Mouse (Mus musculus) megakaryocyte, embryonic 14.5 days (primary cell): ENCODE measurements around the gene Mllt6. TPM values are rescaled to one million over a fixed set of nuclear protein-coding genes. Genes with fewer than 3 reads are reported as not detected.
A peak's percentile ranks its signal among the peaks of the same experiment; 100 is the strongest.
"Not testable (repeated sequence)": the region's sequence is repeated elsewhere in the genome, so short reads cannot be mapped to it uniquely, and the experiment has no call there.

Experiments
- H3K27me3 ChIP-seq: replicated peaks from 2 replicates; pipeline ENCODE3; 2012; ENCODE audit warnings: inconsistent platforms
- H3K36me3 ChIP-seq: replicated peaks from 2 replicates; pipeline ENCODE3; 2012; ENCODE audit warnings: low read length, inconsistent platforms, mixed read lengths
- H3K4me1 ChIP-seq: 2 replicates; pipeline ENCODE4 v1.6.1; 2012; ENCODE audit warnings: inconsistent platforms
- H3K4me3 ChIP-seq: replicated peaks from 2 replicates; pipeline ENCODE3; 2012; ENCODE audit warnings: moderate library complexity, mild to moderate bottlenecking, inconsistent platforms
- H3K9me3 ChIP-seq: 2 replicates; pipeline ENCODE4 v1.6.1; 2012; ENCODE audit warnings: inconsistent platforms
- FLI1 ChIP-seq: IDR thresholded peaks from 2 replicates; pipeline ENCODE4 v1.6.1; 2012; ENCODE audit warnings: low read length, inconsistent platforms, mixed read lengths
- GATA1 ChIP-seq: IDR thresholded peaks from 3 replicates; pipeline ENCODE4 v1.6.1; 2012; ENCODE audit warnings: mixed read lengths, low read length, inconsistent platforms, borderline replicate concordance
- polyA plus RNA-seq: library from polyadenylated mRNA; stranded (reverse); fragments of >175 nt; gene quantifications from 2 replicates; pipeline ENCODE4 v1.2.3, GENCODE M21; 2012; ENCODE audit warnings: low replicate concordance; ENCODE audit not compliant: insufficient read depth

Gene Mllt6
- polyA plus RNA-seq, 1 experiment = 8.6 TPM

DNA sequence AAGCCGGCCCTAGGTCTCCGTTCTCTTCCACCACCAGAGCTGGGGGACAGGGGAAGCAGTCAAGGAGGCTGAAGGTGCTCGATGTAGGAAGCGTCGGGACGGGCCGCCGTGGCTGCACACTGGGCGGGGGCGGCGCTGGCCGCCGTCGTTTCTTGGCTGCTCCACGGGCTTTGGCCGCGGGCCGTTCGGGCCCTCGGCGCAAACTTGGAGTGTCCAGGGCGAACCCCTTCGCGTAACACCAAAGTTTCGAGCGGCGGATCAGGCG lies 35.0 kb upstream of the Mllt6 start:
- no peak for TF ChIP-seq GATA1
- Histone ChIP-seq H3K4me3 (no peak overlapping the region), H3K4me1 (peaks cover 34% of the 10 kb centered on the region), H3K27me3 (peaks cover 88% of the 10 kb centered on the region), H3K36me3 (no peaks in the 10 kb centered on the region), H3K9me3 (peaks cover 16% of the 10 kb centered on the region)

DNA sequence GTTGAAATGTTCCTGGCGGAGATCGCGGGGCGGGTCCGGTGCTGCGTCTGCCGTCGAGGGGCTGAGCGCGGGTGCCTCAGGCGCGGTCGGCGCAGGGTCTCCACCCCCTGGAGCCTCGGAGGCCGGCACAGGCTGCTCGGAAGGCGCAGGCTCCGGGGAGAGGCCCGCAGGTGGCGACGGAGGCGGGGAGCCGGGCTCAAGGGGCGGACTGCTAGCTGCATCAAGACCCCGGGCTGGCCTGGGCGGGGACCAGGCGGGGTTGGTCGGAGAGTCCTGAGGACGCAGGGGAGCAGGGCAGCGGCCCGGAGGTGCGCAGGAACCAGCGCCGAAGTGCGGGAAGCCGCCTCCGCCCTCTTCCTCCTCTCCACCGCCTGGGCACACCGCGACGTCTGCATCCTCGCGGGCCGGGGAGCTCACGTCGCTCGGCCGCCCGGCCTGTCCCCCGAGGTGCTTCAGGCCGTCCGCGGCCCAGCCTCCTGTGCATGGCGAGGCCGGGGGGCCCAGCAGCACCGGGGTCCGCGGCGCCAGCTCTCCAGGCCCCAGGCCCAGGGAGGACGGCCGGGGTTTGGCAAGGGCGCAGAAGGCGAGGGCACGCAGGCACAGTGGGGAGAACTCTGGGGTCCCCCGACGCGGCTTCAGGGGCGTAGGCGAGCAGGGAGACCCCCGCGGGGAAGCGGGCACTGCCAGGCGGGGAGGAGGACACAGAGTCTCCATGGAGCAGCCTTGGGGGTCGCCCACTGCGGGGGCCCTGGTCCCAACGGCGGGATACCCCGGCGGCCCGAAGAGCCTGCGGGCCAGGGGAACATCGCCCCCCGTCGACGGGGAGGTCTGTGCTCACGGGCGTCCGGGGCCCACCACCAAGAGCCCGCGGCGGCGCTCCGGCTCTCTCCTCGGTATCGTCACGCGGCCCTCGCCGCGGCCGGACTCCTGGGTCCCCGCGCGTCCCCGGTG lies 34.4 kb upstream of the Mllt6 start:
- peaks cover 85% of the 10 kb centered on the region for H3K27me3 ChIP-seq
- peak overlapping the region; percentile 92 for H3K4me3 ChIP-seq
- H3K4me1 ChIP-seq = peaks cover 34% of the 10 kb centered on the region
- no peaks in the 10 kb centered on the region for H3K36me3 ChIP-seq
- H3K9me3 ChIP-seq = peaks cover 16% of the 10 kb centered on the region
- TF ChIP-seq GATA1 (no peak), FLI1 (no peak)

DNA sequence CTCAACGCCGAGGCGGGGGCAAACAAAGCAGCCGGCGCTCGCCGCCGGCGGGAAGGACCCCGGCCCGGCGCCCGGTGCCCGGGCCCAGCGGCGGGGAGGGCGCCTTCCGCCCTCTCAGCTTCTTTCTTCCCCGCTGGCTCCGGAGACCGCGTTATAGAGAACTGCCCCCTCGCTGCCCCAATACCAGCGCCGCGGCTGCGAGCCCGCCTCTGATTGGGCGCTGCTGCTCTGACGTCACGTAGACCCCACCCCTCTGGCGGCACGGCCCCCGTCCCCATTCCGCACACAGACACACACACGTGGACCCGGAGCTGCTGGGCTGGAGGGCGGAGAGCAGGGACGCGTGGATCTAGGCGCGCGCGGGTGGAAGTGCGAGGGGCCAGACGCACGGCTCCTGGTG lies 33.6 kb upstream of the Mllt6 start, which contains the start of gene Epop:
Epop (minus strand) TSS at position 127 of the 400 bp plus-strand sequence.
- H3K36me3 ChIP-seq = no peaks in the 10 kb centered on the region
- H3K27me3 ChIP-seq = peaks cover 81% of the 10 kb centered on the region
- TF ChIP-seq FLI1 = no peak
- no peak for TF ChIP-seq GATA1
- peak within 1 kb of the TSS; percentile 92 for H3K4me3 ChIP-seq
- peaks cover 16% of the 10 kb centered on the region for H3K9me3 ChIP-seq
- H3K4me1 ChIP-seq = peaks cover 34% of the 10 kb centered on the region

DNA sequence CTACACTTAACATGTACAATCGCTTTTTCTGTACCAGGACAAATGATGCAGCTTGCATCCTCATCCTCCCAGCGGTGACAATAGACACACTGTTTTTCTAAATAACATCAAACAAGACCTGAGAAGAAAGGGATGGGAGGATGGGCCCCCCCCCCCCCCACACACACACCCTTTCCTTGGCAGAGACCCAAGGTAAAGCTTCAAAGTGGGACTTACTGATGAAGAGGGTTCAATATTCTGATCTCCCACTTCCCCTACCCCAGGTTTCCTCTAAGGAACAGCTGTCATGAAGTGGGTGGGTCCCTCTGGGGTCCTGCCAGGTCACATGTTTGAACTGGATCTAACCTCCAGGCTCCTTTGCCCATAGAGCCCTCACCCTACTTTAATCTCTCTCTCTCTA lies 32.2 kb upstream of the Mllt6 start:
- Histone ChIP-seq H3K4me3 (no peak overlapping the region), H3K9me3 (peaks cover 16% of the 10 kb centered on the region), H3K4me1 (peaks cover 31% of the 10 kb centered on the region), H3K36me3 (no peaks in the 10 kb centered on the region), H3K27me3 (peaks cover 79% of the 10 kb centered on the region)
- TF ChIP-seq FLI1 (no peak), GATA1 (no peak)

DNA sequence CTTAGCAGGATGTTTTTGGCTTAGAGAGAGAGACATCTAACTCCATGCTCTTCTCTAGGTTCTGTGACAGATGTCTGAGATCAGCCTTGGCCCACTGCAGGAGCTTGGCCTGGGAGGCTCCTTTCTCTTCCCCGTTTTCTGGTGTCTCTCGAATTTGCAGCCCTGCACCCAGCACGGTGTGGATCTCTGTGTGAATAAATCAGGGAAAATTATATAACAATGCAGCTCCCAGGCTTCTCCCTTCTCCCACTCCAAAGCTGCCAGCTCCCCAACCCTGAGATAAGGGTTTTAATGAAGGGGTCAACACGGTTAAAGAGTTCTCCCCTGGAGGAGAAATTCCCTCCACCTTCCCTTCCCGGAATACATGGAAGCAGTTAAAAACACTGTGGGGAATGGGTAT lies 31.7 kb upstream of the Mllt6 start:
- TF ChIP-seq FLI1 (no peak), GATA1 (no peak)
- no peak overlapping the region for H3K4me3 ChIP-seq
- H3K9me3 ChIP-seq = peaks cover 16% of the 10 kb centered on the region
- H3K4me1 ChIP-seq = peaks cover 31% of the 10 kb centered on the region
- no peaks in the 10 kb centered on the region for H3K36me3 ChIP-seq
- peaks cover 78% of the 10 kb centered on the region for H3K27me3 ChIP-seq

DNA sequence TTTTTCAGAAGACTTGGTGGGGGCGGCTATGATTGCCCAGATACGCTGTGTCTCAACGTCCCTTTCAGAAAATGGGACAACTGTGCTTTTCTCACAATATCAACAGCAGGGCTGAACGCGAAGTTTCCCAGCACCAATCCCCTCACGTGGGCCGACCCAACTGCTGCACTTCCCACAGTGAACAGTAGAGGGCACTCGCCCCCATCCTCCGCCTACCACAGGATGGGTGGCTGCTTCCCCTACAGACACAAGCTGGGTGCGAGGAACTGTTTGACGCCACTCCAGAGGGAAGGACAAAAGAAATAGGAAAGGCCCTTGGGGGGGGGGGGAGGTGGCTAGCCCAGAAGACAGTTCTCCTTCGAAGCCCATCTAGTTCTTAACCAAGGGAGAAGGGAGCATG lies 31.3 kb upstream of the Mllt6 start:
- Histone ChIP-seq H3K4me1 (peaks cover 31% of the 10 kb centered on the region), H3K36me3 (no peaks in the 10 kb centered on the region), H3K9me3 (peaks cover 16% of the 10 kb centered on the region), H3K4me3 (peak overlapping the region; percentile 50), H3K27me3 (peaks cover 75% of the 10 kb centered on the region)
- TF ChIP-seq GATA1 (no peak), FLI1 (no peak)

DNA sequence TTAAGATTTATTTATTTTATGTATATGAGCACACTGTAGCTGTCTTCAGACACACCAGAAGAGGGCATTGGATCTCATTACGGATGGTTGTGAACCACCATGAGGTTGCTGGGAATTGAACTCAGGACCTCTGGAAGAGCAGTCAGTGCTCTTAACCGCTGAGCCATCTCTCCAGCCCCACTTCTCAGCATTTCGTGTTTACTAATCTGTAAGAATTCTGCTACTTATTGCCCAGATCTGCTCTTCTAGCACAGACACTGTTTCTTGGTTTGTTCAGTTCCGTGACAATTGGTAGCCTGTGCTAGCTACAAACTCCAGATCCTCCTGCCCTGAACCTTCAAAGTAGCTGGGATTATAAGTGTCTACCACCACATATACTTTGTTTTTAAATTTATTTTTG lies 30.8 kb upstream of the Mllt6 start:
- peaks cover 31% of the 10 kb centered on the region for H3K4me1 ChIP-seq
- H3K36me3 ChIP-seq, H3K4me3 ChIP-seq: not testable (repeated sequence)
- peaks cover 16% of the 10 kb centered on the region for H3K9me3 ChIP-seq
- H3K27me3 ChIP-seq = peaks cover 70% of the 10 kb centered on the region

DNA sequence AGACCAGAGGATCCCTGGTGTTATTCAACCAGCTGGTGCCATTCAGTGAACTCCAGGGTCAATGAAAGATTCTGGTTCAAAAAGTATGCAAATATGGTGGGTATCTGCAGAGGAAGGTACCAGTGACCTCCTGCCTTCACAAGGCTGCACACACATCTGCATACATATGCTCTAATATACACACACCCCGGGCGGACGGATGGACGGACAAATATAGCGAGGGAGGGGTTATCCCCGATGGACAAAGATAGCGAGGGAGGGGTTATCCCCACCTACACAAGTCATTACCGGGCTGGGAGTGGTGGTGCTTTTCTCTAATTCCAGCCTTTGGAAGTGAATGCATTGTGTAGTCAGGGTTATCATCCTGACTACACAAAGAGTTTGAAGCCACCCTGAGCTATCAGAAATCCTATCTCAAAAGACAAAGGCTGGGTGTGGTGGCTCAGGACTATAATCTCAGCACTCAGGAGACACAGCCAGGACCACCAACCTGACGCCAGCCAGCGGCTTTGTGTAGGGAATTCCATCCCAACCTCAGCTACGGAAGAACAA lies 27.7 kb upstream of the Mllt6 start:
- Histone ChIP-seq H3K36me3 (no peaks in the 10 kb centered on the region), H3K4me3 (no peak overlapping the region), H3K4me1 (peaks cover 11% of the 10 kb centered on the region), H3K27me3 (peaks cover 52% of the 10 kb centered on the region), H3K9me3 (no peaks in the 10 kb centered on the region)
- no peak for TF ChIP-seq GATA1
- TF ChIP-seq FLI1 = no peak

DNA sequence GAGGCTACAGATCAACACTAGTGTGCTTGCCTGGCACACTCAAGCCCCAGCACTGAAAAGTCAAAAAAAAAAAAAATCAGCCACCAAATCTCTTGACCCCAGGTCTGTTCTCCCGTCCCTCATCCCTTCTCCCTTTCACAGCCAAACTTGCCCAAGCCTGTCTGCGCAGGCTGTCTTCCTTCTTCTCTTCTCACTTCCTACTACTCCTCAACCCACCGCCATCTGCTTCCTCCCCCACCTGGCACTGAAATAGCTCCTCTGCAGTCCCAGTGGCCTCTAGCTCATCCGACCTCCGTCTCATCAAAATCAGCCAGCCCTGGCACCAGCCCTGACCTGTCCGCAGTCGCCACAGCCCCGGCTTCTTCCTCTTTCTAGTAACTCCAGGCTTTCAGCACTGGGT lies 21.5 kb upstream of the Mllt6 start:
- Histone ChIP-seq H3K4me3 (peak overlapping the region; percentile 65), H3K9me3 (peaks cover 14% of the 10 kb centered on the region), H3K4me1 (peaks cover 16% of the 10 kb centered on the region), H3K36me3 (no peaks in the 10 kb centered on the region), H3K27me3 (peaks cover 35% of the 10 kb centered on the region)
- TF ChIP-seq GATA1 = no peak

DNA sequence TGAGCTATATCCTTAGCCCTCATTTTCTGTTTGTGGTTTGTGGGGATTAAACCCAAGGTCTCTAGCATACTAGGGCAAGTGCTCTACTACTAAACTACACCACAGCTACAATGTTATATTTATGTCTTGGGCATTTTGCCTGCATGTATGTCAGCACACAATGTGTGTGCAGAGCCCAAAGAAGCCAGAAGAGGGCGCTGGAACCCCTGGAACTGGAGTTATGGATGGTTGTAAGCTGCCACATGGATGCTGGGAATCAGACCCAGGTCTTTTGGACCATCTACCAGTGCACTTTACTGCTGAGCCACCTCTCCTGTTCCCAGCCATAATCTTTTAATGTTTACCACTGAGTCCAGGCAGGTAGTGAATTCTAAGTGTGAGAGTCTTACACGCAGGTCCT lies 20.5 kb upstream of the Mllt6 start:
- Histone ChIP-seq H3K9me3 (peaks cover 14% of the 10 kb centered on the region), H3K4me1 (peaks cover 16% of the 10 kb centered on the region), H3K36me3 (no peaks in the 10 kb centered on the region), H3K27me3 (peaks cover 32% of the 10 kb centered on the region), H3K4me3 (no peak overlapping the region)
- TF ChIP-seq GATA1 (no peak), FLI1 (no peak)
